Mouse (Mus musculus) brain, adult 2 months (tissue): ENCODE measurements around the gene Cyp4f37.
A peak's percentile ranks its signal among the peaks of the same experiment; 100 is the strongest.

Experiments used
- DNase-seq: peaks from one replicate; pipeline ENCODE4 v3.0.0; 2011; ENCODE audit warnings: low read depth, low spot score

Gene Cyp4f37

GRCm38 (mm10) chr17:32685048-32685750 lies 64.1 kb downstream of the Cyp4f37 start, which contains the start of gene Cyp4f15:
Gene Cyp4f15 (plus strand): TSS chr17:32685627.
- DNase-seq, result peak; percentile 10
